Mouse (Mus musculus): ENCODE measurements around the gene Senp7.

GRCm38 (mm10) chr16:56122517-56122916, 74.4 kb downstream of the Senp7 start:
- TF ChIP-seq CTCF (IDR thresholded peaks at IDR 0.05; ENCODE audit: low read depth, low read length) (no peak), POLR2A (IDR thresholded peaks at IDR 0.05; ENCODE audit: insufficient read depth, low read length) (no peak), EP300 (IDR thresholded peaks at IDR 0.05; ENCODE audit: insufficient read depth, low read depth, low read length) (no peak)
